In the genomic region with DNA sequence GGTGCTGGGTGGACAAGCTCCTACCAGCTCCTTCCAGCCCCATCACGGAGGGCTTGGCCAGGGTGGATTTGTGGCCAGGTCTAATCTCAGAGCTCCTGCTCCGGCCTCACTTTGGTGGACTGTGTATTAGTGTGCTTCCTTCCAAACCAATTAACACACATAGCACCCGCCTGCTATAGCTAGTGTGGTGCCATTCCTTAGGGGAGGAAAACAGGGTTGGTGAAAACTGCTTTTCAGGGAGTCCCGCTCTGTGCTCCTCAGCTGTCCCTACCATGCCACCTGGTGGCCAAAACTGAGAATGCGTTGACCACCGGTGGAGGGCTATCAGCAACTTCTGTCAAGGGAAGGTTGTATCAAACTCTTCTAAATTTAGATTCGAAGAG, we compare ENCODE assay signal across 8 mouse cellular contexts. TPM values are rescaled to one million over a fixed set of nuclear protein-coding genes. Genes with fewer than 3 reads are reported as not detected.
A peak's percentile ranks its signal among the peaks of the same experiment; 100 is the strongest.
DNase-seq lines count a peak whose midpoint lies in the region; ATAC-seq and TF ChIP-seq lines count a peak whose summit lies in the region.

No protein-coding gene starts in this region.

- TF ChIP-seq POLR2A in small intestine, adult 2 months (IDR thresholded peaks at IDR 0.05; ENCODE audit: low read depth, low read length), result no peak

- H3K27ac ChIP-seq in embryonic facial prominence, embryonic 11.5 days (replicated peaks; ENCODE audit: low read depth, low read length), result no peak overlapping the region
- no peak overlapping the region for H3K27ac ChIP-seq in intestine, postnatal 0 days (ENCODE audit: low read depth, low read length)
- H3K27ac ChIP-seq in limb, embryonic 11.5 days (replicated peaks; ENCODE audit: low read depth, low read length), result no peak overlapping the region
- H3K27ac ChIP-seq in midbrain, embryonic 13.5 days, result peak overlapping the region; percentile 41
- H3K27ac ChIP-seq in small intestine, adult 2 months (ENCODE audit: insufficient read depth, low read depth, low read length), result no peak overlapping the region

- 36% methylated on average over 7 of the region's 7 CpGs for WGBS in embryonic facial prominence, embryonic 11.5 days
- WGBS in intestine, postnatal 0 days, result 31% methylated on average over 7 of the region's 7 CpGs
- 33% methylated on average over 7 of the region's 7 CpGs for WGBS in limb, embryonic 11.5 days
- 36% methylated on average over 7 of the region's 7 CpGs for WGBS in midbrain, embryonic 13.5 days
- 28% methylated on average over 7 of the region's 7 CpGs for WGBS in small intestine, adult 2 months

- H3K9me3 ChIP-seq in embryonic facial prominence, embryonic 11.5 days (replicated peaks; ENCODE audit: control insufficient read depth, low read length), result no peaks in the 10 kb centered on the region
- no peaks in the 10 kb centered on the region for H3K9me3 ChIP-seq in intestine, postnatal 0 days (ENCODE audit: control insufficient read depth)
- H3K9me3 ChIP-seq in limb, embryonic 11.5 days (ENCODE audit: control insufficient read depth, low read length), result no peaks in the 10 kb centered on the region
- H3K9me3 ChIP-seq in midbrain, embryonic 13.5 days, result no peaks in the 10 kb centered on the region

- H3K36me3 ChIP-seq in embryonic facial prominence, embryonic 11.5 days (replicated peaks; ENCODE audit: control insufficient read depth, insufficient read depth, low read depth, low read length), result no peaks in the 10 kb centered on the region
- H3K36me3 ChIP-seq in intestine, postnatal 0 days (ENCODE audit: control insufficient read depth, insufficient read depth), result no peaks in the 10 kb centered on the region
- peaks cover 3% of the 10 kb centered on the region; the same call in 1 of the 2 replicates for H3K36me3 ChIP-seq in limb, embryonic 11.5 days (ENCODE audit: control insufficient read depth, insufficient read depth, low read length)
- H3K36me3 ChIP-seq in midbrain, embryonic 13.5 days, result peaks cover 49% of the 10 kb centered on the region
- no peaks in the 10 kb centered on the region for H3K36me3 ChIP-seq in small intestine, adult 2 months (ENCODE audit: control insufficient read depth, insufficient read depth, low read length)

- H3K9ac ChIP-seq in embryonic facial prominence, embryonic 11.5 days (replicated peaks; ENCODE audit: low read length), result no peak overlapping the region
- no peak overlapping the region for H3K9ac ChIP-seq in intestine, postnatal 0 days (ENCODE audit: low read depth, low read length)
- no peak overlapping the region for H3K9ac ChIP-seq in limb, embryonic 11.5 days (ENCODE audit: low read length)
- H3K9ac ChIP-seq in midbrain, embryonic 13.5 days (replicated peaks), result no peak overlapping the region

- peak; percentile 50 for DNase-seq in cerebellum, adult 11 months
- peak; percentile 81 for DNase-seq in embryonic facial prominence, embryonic 11.5 days (ENCODE audit: low spot score)
- peak; percentile 77 to 96 for DNase-seq in heart, adult 18-20 months
- peak; percentile 91 for DNase-seq in limb, embryonic 11.5 days (ENCODE audit: low spot score)

- no peaks in the 10 kb centered on the region for H3K27me3 ChIP-seq in embryonic facial prominence, embryonic 11.5 days (ENCODE audit: control insufficient read depth, insufficient read depth, low read length)
- no peaks in the 10 kb centered on the region for H3K27me3 ChIP-seq in intestine, postnatal 0 days (replicated peaks; ENCODE audit: control insufficient read depth, insufficient read depth, low read length)
- no peaks in the 10 kb centered on the region for H3K27me3 ChIP-seq in limb, embryonic 11.5 days (ENCODE audit: control insufficient read depth, insufficient read depth, low read length)
- no peaks in the 10 kb centered on the region for H3K27me3 ChIP-seq in midbrain, embryonic 13.5 days
- no peaks in the 10 kb centered on the region for H3K27me3 ChIP-seq in small intestine, adult 2 months (ENCODE audit: control insufficient read depth, insufficient read depth, low read length)

- no peak overlapping the region for H3K4me2 ChIP-seq in embryonic facial prominence, embryonic 11.5 days (ENCODE audit: low read depth, low read length)
- no peak overlapping the region for H3K4me2 ChIP-seq in intestine, postnatal 0 days (replicated peaks; ENCODE audit: low read depth)
- H3K4me2 ChIP-seq in limb, embryonic 11.5 days (ENCODE audit: low read depth, severe bottlenecking), result no peak overlapping the region
- H3K4me2 ChIP-seq in midbrain, embryonic 13.5 days (replicated peaks), result no peak overlapping the region

- no peak overlapping the region for H3K4me3 ChIP-seq in embryonic facial prominence, embryonic 11.5 days (ENCODE audit: low read depth, low read length)
- H3K4me3 ChIP-seq in intestine, postnatal 0 days (ENCODE audit: low read depth, low read length), result no peak overlapping the region
- H3K4me3 ChIP-seq in limb, embryonic 11.5 days (ENCODE audit: low read depth, low read length), result no peak overlapping the region
- H3K4me3 ChIP-seq in midbrain, embryonic 13.5 days (replicated peaks), result no peak overlapping the region
- H3K4me3 ChIP-seq in small intestine, adult 2 months (ENCODE audit: low read depth, low read length), result no peak overlapping the region

- no peak; the same call in 1 of the 2 replicates for ATAC-seq in cerebellum, adult (ENCODE audit: insufficient number of reproducible peaks, low FRiP score, low TSS enrichment)
- peak; percentile 68 for ATAC-seq in embryonic facial prominence, embryonic 11.5 days (replicated peaks; ENCODE audit: insufficient number of reproducible peaks, low FRiP score, low TSS enrichment, low read depth)
- ATAC-seq in intestine, postnatal 0 days, result peak; percentile 17; the same call in 1 of the 2 replicates
- peak; percentile 48 for ATAC-seq in limb, embryonic 11.5 days (ENCODE audit: insufficient number of reproducible peaks, low FRiP score, low TSS enrichment, low read depth)
- ATAC-seq in midbrain, embryonic 13.5 days, result peak; percentile 64

- H3K4me1 ChIP-seq in embryonic facial prominence, embryonic 11.5 days (ENCODE audit: control insufficient read depth, insufficient read depth, low read length), result no peaks in the 10 kb centered on the region
- no peaks in the 10 kb centered on the region for H3K4me1 ChIP-seq in intestine, postnatal 0 days (replicated peaks; ENCODE audit: control insufficient read depth, insufficient read depth, low read length)
- no peaks in the 10 kb centered on the region for H3K4me1 ChIP-seq in limb, embryonic 11.5 days (ENCODE audit: control insufficient read depth, insufficient read depth, low read length)
- H3K4me1 ChIP-seq in midbrain, embryonic 13.5 days (replicated peaks), result peaks cover 11% of the 10 kb centered on the region
- H3K4me1 ChIP-seq in small intestine, adult 2 months (ENCODE audit: control insufficient read depth, insufficient read depth, insufficient read length, low read length), result no peaks in the 10 kb centered on the region

- TF ChIP-seq CTCF in intestine, postnatal 0 days (IDR thresholded peaks at IDR 0.05; ENCODE audit: low read depth), result peak; percentile 93
- TF ChIP-seq CTCF in small intestine, adult 2 months (IDR thresholded peaks at IDR 0.05; ENCODE audit: extremely low read depth, insufficient read length, insufficient replicate concordance, low read depth, low read length), result peak; percentile 71; the same call in 1 of the 2 replicates

RNA-seq across cellular contexts. Expression of a gene that starts 42.1 kb away (rescaled TPM):
- not detected in 2 replicates for polyA plus RNA-seq in embryonic facial prominence, embryonic 11.5 days (2014; fragmentation: Nextera tagmentation; extraction: Ambion mirVana)
- not detected for total RNA-seq in heart, adult 18-20 months (2021)
- polyA plus RNA-seq in intestine, postnatal 0 days (2015; fragmentation: Nextera tagmentation; extraction: Ambion mirVana), result not detected in 2 replicates
- polyA plus RNA-seq in limb, embryonic 11.5 days (2014; fragmentation: Nextera tagmentation; extraction: Ambion mirVana), result not detected in 2 replicates
- polyA plus RNA-seq in midbrain, embryonic 13.5 days (2015; fragmentation: Nextera tagmentation; extraction: Ambion mirVana), result not detected in 2 replicates
- polyA plus RNA-seq in small intestine, adult 2 months (2012; rRNA removed), result not detected in 2 replicates

RNA-seq across cellular contexts. Expression of a gene that starts 58.6 kb away (rescaled TPM):
- not detected in 2 replicates for polyA plus RNA-seq in embryonic facial prominence, embryonic 11.5 days (2014; fragmentation: Nextera tagmentation; extraction: Ambion mirVana)
- not detected for total RNA-seq in heart, adult 18-20 months (2021)
- polyA plus RNA-seq in intestine, postnatal 0 days (2015; fragmentation: Nextera tagmentation; extraction: Ambion mirVana), result not detected in 2 replicates
- polyA plus RNA-seq in limb, embryonic 11.5 days (2014; fragmentation: Nextera tagmentation; extraction: Ambion mirVana), result not detected in 2 replicates
- polyA plus RNA-seq in midbrain, embryonic 13.5 days (2015; fragmentation: Nextera tagmentation; extraction: Ambion mirVana), result not detected in 2 replicates
- polyA plus RNA-seq in small intestine, adult 2 months (2012; rRNA removed), result not detected in 2 replicates
